Mouse (Mus musculus): Measurements from ENCODE around the gene Dcaf1. TPM values are rescaled to one million over a fixed set of nuclear protein-coding genes. Genes with fewer than 3 reads are reported as not detected.

Dcaf1 gene
- polyA plus RNA-seq, 1 experiment from 2014 or later, result 23.2 TPM

DNA sequence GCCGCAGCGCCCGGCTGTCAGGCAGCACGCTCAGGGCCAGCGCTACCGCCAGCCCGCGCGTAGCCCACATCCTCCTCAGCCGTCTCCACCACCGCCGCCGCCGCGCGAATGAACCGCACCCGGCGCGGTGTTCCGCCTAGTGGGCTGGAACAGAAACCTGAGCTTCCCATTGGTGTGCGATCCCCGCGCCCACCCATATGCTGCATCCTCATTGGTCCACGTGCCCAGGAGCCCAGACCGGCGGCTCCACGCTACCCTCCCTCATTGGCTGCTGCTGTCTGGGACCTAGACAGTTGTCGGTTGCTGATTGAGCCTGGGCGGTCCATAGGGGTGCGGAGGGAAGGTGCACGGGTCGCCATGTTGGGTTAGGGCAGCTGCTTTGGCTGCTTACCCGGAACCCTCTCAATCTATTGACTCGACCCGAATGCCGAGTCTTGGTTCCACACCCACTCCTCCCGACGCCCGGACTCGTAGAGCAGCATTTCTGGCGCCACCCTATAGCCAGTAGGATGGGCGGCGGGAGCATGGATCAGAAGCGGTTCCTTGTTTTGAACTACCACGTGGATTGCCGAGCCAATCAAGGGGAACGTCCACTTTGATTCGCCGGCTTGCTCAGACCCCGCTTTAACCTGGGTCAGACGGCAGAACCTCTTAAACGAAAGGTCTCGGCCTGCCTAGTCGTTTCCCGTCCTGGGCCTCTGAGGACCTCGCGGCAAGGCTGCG, 70.3 kb downstream of the Dcaf1 start, which contains the start of gene Manf:
TSS of gene Manf (minus strand) at position 151 of the 723 bp plus-strand sequence.
- H3K27ac ChIP-seq (ENCODE audit: low read length), result peak within 1 kb of the TSS; percentile 93
- under 1% methylated on average over 59 of the region's 59 CpGs for WGBS
- no peaks in the 10 kb centered on the region for H3K27me3 ChIP-seq (ENCODE audit: control insufficient read depth, insufficient read depth, low read depth, low read length)
- peak within 1 kb of the TSS; percentile 95 for H3K9ac ChIP-seq (ENCODE audit: low read depth, low read length)
- ATAC-seq, result peak; percentile 100
- no peaks in the 10 kb centered on the region for H3K9me3 ChIP-seq (replicated peaks; ENCODE audit: control insufficient read depth, low read length, poor library complexity, severe bottlenecking)
- H3K36me3 ChIP-seq (ENCODE audit: control insufficient read depth, insufficient read depth, low read length), result peaks cover 26% of the 10 kb centered on the region
- peak within 1 kb of the TSS; percentile 89 for H3K4me3 ChIP-seq (ENCODE audit: low read depth, low read length)
- peaks cover 33% of the 10 kb centered on the region for H3K4me1 ChIP-seq (ENCODE audit: control insufficient read depth, insufficient read depth, low read length)
- H3K4me2 ChIP-seq (ENCODE audit: low read length), result peak within 1 kb of the TSS; percentile 85

- H3K9me3 ChIP-seq (replicated peaks; ENCODE audit: control insufficient read depth, low read length, poor library complexity, severe bottlenecking), result no peaks in the 10 kb centered on the region
Observed at GRCm38 (mm10) chr9:106892552-106892875, 70.8 kb downstream of the Dcaf1 start.

DNA sequence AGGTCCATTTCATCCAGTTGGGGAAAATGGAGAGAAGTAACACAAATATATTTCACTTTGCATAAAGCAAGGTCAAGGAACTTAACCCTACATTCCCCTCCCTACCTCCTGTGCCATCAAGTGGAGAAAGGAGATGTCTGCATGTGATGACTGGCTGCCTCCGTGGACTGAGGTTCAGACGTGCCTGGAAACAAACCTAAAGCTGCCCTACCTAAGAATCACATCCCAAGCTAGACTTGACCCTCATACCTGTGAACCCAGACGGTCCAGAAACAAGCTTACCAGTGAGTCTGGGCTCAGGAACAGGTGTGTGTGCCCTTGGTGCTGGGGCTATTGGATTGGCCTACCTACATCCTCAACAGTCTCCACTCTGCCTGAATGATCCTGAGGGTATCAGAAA, 71.7 kb downstream of the Dcaf1 start:
- Histone ChIP-seq H3K27ac (ENCODE audit: low read length) (no peak overlapping the region), H3K9me3 (replicated peaks; ENCODE audit: control insufficient read depth, low read length, poor library complexity, severe bottlenecking) (no peaks in the 10 kb centered on the region), H3K4me3 (ENCODE audit: low read depth, low read length) (no peak overlapping the region), H3K4me2 (ENCODE audit: low read length) (no peak overlapping the region), H3K27me3 (ENCODE audit: control insufficient read depth, insufficient read depth, low read depth, low read length) (no peaks in the 10 kb centered on the region), H3K9ac (ENCODE audit: low read depth, low read length) (peak overlapping the region; percentile 20; the same call in 1 of the 2 replicates), H3K4me1 (ENCODE audit: control insufficient read depth, insufficient read depth, low read length) (peaks cover 22% of the 10 kb centered on the region), H3K36me3 (ENCODE audit: control insufficient read depth, insufficient read depth, low read length) (peaks cover 25% of the 10 kb centered on the region)
- WGBS, result 48% methylated on average over 3 of the region's 3 CpGs
- no peak for ATAC-seq

More at GRCm38 (mm10) chr9:106892552-106892875, 70.8 kb downstream of the Dcaf1 start:
- ATAC-seq, result no peak
- Histone ChIP-seq H3K4me3 (ENCODE audit: low read depth, low read length) (peak overlapping the region; percentile 89), H3K4me2 (ENCODE audit: low read length) (peak overlapping the region; percentile 85), H3K9ac (ENCODE audit: low read depth, low read length) (peak overlapping the region; percentile 81), H3K27me3 (ENCODE audit: control insufficient read depth, insufficient read depth, low read depth, low read length) (no peaks in the 10 kb centered on the region), H3K4me1 (ENCODE audit: control insufficient read depth, insufficient read depth, low read length) (peaks cover 29% of the 10 kb centered on the region), H3K36me3 (ENCODE audit: control insufficient read depth, insufficient read depth, low read length) (peaks cover 26% of the 10 kb centered on the region), H3K27ac (ENCODE audit: low read length) (peak overlapping the region; percentile 93)
- WGBS, result under 1% methylated on average over 9 of the region's 9 CpGs

- Histone ChIP-seq H3K27ac (ENCODE audit: low read length) (no peak overlapping the region), H3K9ac (ENCODE audit: low read depth, low read length) (no peak overlapping the region), H3K4me3 (ENCODE audit: low read depth, low read length) (no peak overlapping the region), H3K4me2 (ENCODE audit: low read length) (no peak overlapping the region), H3K4me1 (ENCODE audit: control insufficient read depth, insufficient read depth, low read length) (no peaks in the 10 kb centered on the region), H3K9me3 (replicated peaks; ENCODE audit: control insufficient read depth, low read length, poor library complexity, severe bottlenecking) (no peaks in the 10 kb centered on the region), H3K36me3 (ENCODE audit: control insufficient read depth, insufficient read depth, low read length) (peaks cover 15% of the 10 kb centered on the region), H3K27me3 (ENCODE audit: control insufficient read depth, insufficient read depth, low read depth, low read length) (no peaks in the 10 kb centered on the region)
- ATAC-seq, result no peak
- WGBS, result 94% methylated on average over 1 of the region's 1 CpGs
Observed at GRCm38 (mm10) chr9:106898901-106899300, 77.2 kb downstream of the Dcaf1 start.

DNA sequence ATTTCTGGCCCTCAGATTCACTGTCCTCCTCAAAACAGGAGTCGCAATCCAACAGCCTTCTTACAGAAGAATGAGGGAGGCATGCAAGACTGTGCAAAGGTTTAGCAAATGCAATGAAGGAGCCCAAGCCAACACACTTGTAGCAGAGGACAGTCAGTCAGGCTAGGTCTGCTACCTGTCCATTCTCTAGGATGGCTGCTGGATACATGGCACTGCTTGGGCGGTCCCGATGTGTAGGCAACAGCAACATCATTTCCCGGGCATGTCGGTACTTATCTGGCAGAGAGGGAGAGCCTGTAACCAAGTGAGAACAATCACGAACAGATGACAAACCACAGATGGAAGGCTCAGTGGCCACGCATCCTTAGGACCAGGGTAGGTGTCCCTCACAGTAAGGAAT, 79.9 kb downstream of the Dcaf1 start:
- Histone ChIP-seq H3K9me3 (replicated peaks; ENCODE audit: control insufficient read depth, low read length, poor library complexity, severe bottlenecking) (no peaks in the 10 kb centered on the region), H3K9ac (ENCODE audit: low read depth, low read length) (no peak overlapping the region), H3K4me1 (ENCODE audit: control insufficient read depth, insufficient read depth, low read length) (no peaks in the 10 kb centered on the region), H3K27me3 (ENCODE audit: control insufficient read depth, insufficient read depth, low read depth, low read length) (no peaks in the 10 kb centered on the region), H3K4me2 (ENCODE audit: low read length) (no peak overlapping the region), H3K27ac (ENCODE audit: low read length) (no peak overlapping the region), H3K36me3 (ENCODE audit: control insufficient read depth, insufficient read depth, low read length) (peaks cover 8% of the 10 kb centered on the region), H3K4me3 (ENCODE audit: low read depth, low read length) (no peak overlapping the region)
- WGBS, result 93% methylated on average over 7 of the region's 7 CpGs
- no peak for ATAC-seq

DNA sequence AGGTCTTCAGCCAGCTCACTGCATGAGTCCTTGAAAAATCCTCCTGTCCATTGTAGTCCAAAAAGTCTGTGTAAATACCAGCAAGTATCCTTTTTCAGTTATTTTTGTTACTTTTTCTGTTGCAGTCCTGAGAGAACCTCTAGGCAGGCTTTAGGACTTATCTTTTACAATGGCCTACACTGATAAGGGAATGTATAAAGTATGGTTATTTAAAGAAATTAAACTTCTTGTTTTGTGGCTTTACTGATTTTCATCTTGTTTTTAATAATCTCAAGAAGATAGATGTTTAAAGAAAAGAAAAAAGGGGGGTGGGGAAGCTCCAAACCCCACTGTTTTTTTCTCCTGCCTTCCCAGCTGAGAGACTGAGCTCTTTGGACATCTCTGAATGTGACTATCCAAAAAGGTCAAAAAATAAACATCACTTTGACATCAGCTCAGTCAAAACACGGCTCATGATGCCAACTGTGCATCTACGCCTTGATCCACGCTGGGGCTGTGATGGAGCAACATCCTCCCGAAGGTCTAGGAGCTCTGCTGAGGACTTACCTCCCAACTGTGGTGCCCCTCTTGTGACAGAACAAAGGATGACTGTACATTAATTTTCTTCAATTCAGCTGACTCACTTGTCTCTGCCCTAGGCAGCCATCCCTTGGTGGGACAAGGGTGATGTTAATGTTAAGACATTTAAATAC, 81.6 kb downstream of the Dcaf1 start:
- H3K9ac ChIP-seq (ENCODE audit: low read depth, low read length), result no peak overlapping the region
- no peaks in the 10 kb centered on the region for H3K9me3 ChIP-seq (replicated peaks; ENCODE audit: control insufficient read depth, low read length, poor library complexity, severe bottlenecking)
- 74% methylated on average over 4 of the region's 4 CpGs for WGBS
- H3K27me3 ChIP-seq (ENCODE audit: control insufficient read depth, insufficient read depth, low read depth, low read length), result no peaks in the 10 kb centered on the region
- H3K27ac ChIP-seq (ENCODE audit: low read length), result no peak overlapping the region
- ATAC-seq, result no peak
- H3K4me2 ChIP-seq (ENCODE audit: low read length), result no peak overlapping the region
- no peaks in the 10 kb centered on the region for H3K4me1 ChIP-seq (ENCODE audit: control insufficient read depth, insufficient read depth, low read length)
- H3K4me3 ChIP-seq (ENCODE audit: low read depth, low read length), result no peak overlapping the region
- H3K36me3 ChIP-seq (ENCODE audit: control insufficient read depth, insufficient read depth, low read length), result peaks cover 15% of the 10 kb centered on the region

DNA sequence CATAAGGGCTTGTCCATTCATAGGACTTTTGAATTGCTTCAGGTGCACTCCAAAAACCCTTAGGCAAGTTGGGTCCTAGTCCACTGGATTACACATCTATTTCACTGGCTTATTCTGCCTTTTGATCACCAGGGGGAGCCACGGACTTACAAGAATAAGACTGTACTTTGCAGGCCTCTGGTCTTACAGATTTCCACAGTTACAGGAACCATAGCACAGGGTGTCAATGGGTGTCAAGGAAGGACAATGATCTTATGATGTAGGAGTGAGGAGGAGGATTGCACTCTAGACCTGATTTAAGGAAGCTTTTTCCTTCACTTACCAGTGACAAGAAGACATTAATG, 82.1 kb downstream of the Dcaf1 start:
- H3K9me3 ChIP-seq (replicated peaks; ENCODE audit: control insufficient read depth, low read length, poor library complexity, severe bottlenecking), result no peaks in the 10 kb centered on the region
- WGBS, result 24% methylated on average over 1 of the region's 1 CpGs
- H3K27me3 ChIP-seq (ENCODE audit: control insufficient read depth, insufficient read depth, low read depth, low read length), result no peaks in the 10 kb centered on the region
- H3K36me3 ChIP-seq (ENCODE audit: control insufficient read depth, insufficient read depth, low read length), result peaks cover 16% of the 10 kb centered on the region
- no peak overlapping the region for H3K9ac ChIP-seq (ENCODE audit: low read depth, low read length)
- H3K4me1 ChIP-seq (ENCODE audit: control insufficient read depth, insufficient read depth, low read length), result no peaks in the 10 kb centered on the region
- no peak overlapping the region for H3K4me2 ChIP-seq (ENCODE audit: low read length)
- H3K4me3 ChIP-seq (ENCODE audit: low read depth, low read length), result no peak overlapping the region
- ATAC-seq, result no peak
- no peak overlapping the region for H3K27ac ChIP-seq (ENCODE audit: low read length)

- no peak overlapping the region for H3K4me2 ChIP-seq (ENCODE audit: low read length)
- no peak for ATAC-seq
- no peak overlapping the region for H3K27ac ChIP-seq (ENCODE audit: low read length)
- no peaks in the 10 kb centered on the region for H3K4me1 ChIP-seq (ENCODE audit: control insufficient read depth, insufficient read depth, low read length)
- no peaks in the 10 kb centered on the region for H3K9me3 ChIP-seq (replicated peaks; ENCODE audit: control insufficient read depth, low read length, poor library complexity, severe bottlenecking)
- no peak overlapping the region for H3K4me3 ChIP-seq (ENCODE audit: low read depth, low read length)
- no peak overlapping the region for H3K9ac ChIP-seq (ENCODE audit: low read depth, low read length)
- H3K27me3 ChIP-seq (ENCODE audit: control insufficient read depth, insufficient read depth, low read depth, low read length), result no peaks in the 10 kb centered on the region
- 92% methylated on average over 8 of the region's 8 CpGs for WGBS
- H3K36me3 ChIP-seq (ENCODE audit: control insufficient read depth, insufficient read depth, low read length), result peaks cover 15% of the 10 kb centered on the region
Observed at GRCm38 (mm10) chr9:106906597-106906996, 84.9 kb downstream of the Dcaf1 start.

DNA sequence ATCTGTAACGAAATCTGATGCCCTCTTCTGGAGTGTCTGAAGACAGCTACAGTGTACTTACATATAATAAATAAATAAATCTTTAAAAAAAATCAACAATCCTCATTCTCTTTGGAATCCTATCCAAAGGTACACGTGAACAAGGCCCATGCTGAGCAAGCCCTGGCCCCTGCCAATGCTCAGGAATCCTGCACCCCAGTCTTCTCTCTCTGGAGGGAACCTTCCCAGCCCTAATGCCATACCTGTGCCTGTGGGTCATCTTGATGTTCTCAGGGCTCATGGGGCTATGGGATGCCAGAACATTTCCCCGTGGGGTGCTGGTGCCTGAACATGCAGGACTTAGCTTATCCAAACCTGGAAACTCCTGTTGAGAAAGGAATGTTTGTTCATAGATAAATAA, 86.5 kb downstream of the Dcaf1 start:
- H3K4me2 ChIP-seq (ENCODE audit: low read length), result no peak overlapping the region
- peaks cover 15% of the 10 kb centered on the region for H3K36me3 ChIP-seq (ENCODE audit: control insufficient read depth, insufficient read depth, low read length)
- ATAC-seq, result no peak
- 95% methylated on average over 3 of the region's 3 CpGs for WGBS
- H3K27me3 ChIP-seq (ENCODE audit: control insufficient read depth, insufficient read depth, low read depth, low read length), result no peaks in the 10 kb centered on the region
- no peaks in the 10 kb centered on the region for H3K9me3 ChIP-seq (replicated peaks; ENCODE audit: control insufficient read depth, low read length, poor library complexity, severe bottlenecking)
- no peak overlapping the region for H3K4me3 ChIP-seq (ENCODE audit: low read depth, low read length)
- no peaks in the 10 kb centered on the region for H3K4me1 ChIP-seq (ENCODE audit: control insufficient read depth, insufficient read depth, low read length)
- no peak overlapping the region for H3K27ac ChIP-seq (ENCODE audit: low read length)
- H3K9ac ChIP-seq (ENCODE audit: low read depth, low read length), result no peak overlapping the region
